Mouse (Mus musculus) frontal cortex, postnatal 14 days (tissue): ENCODE measurements at regions not wholly inside any gene's neighbourhood (a gene's known extent, or its start where the extent isn't known, plus 50 kb on each side); places are given as distances from the start of the nearest gene placed in this dataset.

ENCODE experiments used
- DNase-seq, 2 experiments: peaks; one replicate each; pipeline ENCODE4 v3.0.0; 2022; ENCODE audit warnings: low spot score in 2 of 2

DNA sequence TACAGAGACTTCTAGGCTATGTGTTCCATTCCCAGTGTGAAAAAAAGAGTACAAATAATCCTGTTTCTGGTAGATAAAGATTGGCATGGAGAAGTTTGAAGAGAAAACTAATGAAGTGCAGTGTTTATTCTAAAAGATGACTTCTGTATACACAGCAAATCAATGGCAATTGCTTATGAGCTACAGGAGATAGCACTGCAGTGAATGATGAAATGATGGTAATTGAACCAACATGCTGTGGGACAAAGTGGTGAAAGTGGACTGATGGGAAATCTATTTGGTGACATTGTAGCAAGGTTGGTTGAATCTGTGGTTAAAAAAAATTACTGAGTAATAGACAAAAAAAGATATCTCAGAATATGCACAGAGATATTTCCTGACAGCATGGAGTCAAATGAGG, 1000.4 kb downstream of the Stpg2 start:
- DNase-seq = no peak

DNA sequence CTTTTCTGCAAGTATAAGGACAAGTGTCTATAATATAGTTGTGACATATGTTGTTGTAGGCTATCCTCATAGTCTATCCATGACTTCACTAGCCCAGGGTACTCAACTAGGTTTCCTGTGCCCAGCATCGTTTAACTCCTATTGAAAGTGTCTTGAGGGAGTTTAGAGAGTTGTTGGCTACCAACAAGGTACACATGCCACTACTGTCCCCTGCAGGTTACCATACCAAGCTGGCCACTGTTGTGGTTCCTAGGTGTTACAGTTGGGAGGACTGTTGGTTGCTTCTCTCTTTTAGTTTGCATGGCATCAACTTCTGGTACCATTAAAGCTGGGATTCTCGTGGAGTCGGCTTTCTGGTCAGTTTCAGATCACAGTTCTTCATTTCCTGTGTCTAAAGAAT, 990.7 kb downstream of the Pdha2 start:
- DNase-seq = no peak

GRCm38 (mm10) chr3:140230712-140231111, 981.4 kb downstream of the Pdha2 start:
- DNase-seq = no peak

- no peak for DNase-seq
These were observed 979.0 kb downstream of the Pdha2 start for GRCm38 (mm10) chr3:140233144-140233543.

- DNase-seq = no peak
These were observed 978.3 kb downstream of the Pdha2 start for GRCm38 (mm10) chr3:140233809-140234208.

DNA sequence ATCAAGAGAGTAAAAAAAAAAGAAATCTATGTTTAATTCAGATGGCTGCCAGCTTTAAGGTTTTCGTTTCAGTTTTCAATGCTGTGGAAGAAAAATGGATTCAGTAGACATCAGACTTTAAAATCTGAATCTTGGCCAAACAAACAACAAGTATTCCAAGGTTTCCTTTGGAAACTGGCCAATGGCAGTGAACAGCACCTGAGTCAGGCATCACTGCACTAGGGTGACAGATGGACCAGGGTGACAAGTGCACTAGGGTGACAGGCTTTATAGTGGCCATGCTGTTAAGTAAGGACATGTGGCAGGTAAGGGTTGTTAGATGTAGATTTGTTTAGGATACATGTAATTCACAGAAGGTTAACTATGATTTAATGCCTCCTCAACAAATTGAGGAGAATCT, 972.9 kb downstream of the Pdha2 start:
- no peak for DNase-seq
